Mouse (Mus musculus): ENCODE measurements around the gene Gm9903.
A peak's percentile ranks its signal among the peaks of the same experiment; 100 is the strongest.

The Gm9903 gene

DNA sequence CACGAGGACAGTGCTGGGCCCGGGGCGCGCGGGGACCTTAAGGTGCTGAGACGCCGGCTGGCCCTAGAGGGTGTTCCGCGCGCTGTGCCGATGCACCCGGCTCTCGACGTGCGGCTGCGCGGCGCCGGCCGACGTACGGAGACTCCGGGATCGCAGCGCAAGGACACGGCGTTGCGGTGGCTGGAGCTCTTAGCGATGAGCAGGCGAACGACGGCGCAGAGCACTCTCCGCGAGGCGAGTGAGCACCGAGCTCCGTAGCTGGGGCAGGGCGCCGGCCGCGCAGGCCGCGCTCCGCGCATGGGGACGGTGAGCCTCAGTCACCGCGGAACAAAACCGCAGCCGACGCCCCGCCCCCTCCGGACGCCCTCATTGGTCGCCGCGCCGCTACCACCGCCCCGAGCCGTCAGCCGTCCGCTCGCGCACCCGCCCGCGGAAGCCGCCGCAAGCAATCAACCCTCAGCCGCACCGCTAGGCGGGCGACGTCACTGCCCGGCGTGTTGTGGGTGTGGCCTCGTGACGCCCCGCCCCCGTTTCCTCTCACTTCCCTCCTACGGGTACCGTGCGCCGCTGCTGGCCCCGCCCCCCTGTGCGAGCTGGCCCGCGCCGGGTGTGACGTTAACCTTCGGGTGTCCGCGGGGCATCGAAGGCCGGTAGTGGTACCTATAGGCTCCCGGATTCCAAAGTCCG is at the start of gene Gm9903, which contains the start of gene Fam53a:
Gene Gm9903 (plus strand): TSS at position 625 of the 687 bp plus-strand sequence.
Gene Fam53a (minus strand): TSS at position 335 of the 687 bp plus-strand sequence.
- DNase-seq (ENCODE audit: low read depth, low spot score), result peak; percentile 87

DNA sequence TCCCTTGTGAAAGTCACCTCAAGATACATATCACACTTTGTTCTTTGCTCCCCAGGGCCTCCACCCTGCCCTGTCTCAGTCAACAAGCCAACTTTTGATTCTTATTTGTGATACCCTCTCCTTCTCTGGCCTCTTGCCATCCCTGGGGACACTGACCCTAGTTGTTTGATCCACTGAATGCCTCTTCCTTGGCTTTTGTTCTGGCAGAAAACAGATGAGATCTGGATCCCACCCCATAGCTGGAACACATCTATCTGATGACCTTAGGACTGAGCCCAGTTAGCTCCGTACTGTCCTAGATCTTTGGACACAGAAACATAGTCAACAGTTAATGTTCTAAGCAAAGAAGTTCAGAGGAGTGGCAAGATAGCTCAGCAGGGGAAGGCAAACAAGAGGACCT is 49.4 kb upstream of the Gm9903 start:
- DNase-seq (ENCODE audit: low read depth, low spot score), result no peak

DNA sequence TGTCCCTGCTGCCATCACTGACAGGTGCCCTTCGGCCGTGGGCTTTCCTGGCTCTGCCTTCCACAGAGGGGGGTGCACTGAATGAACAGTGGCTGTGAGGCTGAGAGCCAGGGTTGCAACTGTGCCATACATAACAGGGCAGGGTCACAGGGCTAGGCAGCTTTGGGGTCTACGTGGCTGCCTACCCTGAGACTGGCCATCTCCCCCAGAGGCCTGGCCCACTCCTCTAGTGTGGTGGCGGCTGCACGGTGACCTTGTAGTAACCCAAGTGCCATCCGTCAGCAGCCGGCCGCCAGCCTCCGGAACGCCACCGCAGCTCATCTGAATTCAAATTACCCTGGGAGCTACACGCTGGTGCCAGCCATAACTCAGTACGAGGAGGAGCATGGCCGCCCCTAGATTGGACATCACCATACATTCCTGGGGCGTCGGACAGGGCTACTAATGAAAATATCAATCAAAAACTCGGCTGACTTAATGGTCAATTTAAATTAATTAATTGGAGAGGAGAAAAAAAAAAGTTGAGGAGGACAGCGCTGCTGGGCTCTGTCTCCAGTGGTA is 42.1 kb upstream of the Gm9903 start:
- no peak for DNase-seq (ENCODE audit: low read depth, low spot score)

DNA sequence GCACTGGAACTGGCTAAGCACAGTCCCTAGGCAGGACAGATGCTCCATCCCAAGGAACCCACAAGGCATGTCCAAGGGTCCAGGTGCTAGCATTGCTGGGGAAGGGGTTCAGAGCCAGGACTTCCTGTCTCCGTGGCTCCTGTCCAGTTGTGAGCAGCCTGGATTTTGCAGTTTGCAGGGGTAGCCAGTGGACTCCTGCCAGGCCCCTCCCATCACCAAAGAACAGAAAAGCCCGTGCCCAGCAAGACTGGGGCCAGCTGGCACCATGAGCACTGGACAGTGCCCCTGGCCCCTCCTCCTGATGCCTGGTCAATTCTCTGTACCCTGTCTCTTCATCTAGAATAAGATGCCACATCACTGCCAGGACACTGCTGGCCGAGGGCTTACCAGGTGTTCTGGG is 41.7 kb upstream of the Gm9903 start:
- no peak for DNase-seq (ENCODE audit: low read depth, low spot score)

DNA sequence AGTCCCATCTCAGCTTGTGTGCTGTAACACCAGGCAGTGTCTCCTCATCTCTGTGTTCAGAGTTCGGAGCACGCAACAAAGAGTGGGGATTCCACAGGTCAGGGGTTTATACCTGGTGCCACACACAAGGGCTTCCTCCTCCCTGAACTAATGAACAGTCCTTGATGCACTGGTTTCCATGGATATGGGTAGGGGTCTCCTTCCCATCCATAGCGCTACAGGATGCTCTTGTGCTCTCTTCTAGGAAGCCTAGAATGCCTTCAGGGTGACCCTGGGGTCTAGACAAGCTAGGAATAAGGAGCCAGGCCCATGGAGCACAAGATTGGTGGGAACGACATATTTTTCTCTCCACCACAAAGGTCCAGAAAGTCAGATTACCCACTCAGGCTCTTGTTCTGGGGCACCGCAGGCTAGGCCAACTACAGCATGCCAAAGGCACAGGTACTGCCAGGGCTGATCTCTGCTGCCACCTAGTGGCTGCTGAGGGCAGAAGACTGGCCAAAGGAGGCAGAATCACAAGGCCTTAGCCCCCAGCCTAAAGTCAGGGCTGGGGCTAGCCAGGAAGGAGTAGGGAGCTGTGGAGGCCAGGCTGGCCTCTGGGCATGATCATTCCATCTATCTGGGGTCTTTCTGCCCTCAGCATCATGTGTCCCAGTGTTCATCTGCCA is 40.4 kb upstream of the Gm9903 start:
- DNase-seq (ENCODE audit: low read depth, low spot score), result peak; percentile 42

DNA sequence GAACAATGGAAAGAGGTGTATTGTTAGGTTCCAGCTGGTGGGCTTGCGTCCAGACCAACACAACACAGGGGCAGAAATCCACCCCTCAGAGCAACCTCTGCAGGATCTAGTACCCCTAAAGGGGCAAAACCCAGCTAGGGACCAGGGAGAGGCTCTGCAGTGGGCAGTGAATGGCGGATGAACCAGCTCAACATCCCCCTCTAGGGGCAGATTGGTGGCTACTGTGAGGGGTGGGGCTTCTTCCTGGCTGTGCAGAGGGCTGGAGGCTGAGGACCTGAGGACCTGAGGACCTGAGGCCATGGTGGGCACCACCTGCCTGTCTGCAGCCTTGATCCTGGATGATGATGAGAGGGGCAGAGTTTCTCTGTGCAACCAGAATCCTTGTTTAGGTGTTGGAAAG is 36.1 kb upstream of the Gm9903 start:
- DNase-seq (ENCODE audit: low read depth, low spot score), result no peak

DNA sequence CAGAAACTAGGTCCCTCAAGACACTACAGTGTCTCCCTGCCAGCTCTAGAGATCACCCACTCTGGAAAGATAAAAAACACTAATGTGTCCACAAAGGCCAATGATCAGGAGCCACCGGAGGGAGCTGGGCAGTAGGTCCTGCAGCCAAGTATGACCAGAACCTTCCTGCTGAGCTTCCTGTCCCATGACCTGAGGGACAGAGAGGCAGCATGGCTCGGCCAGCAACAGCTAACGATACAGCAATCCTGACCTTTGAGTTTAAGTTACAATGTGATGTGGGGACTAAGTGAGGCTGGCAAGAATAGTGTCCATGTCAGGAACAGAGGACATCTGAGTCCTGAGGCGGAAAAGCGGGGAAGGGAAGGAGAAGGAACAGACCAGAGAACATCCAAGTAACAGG is 24.4 kb upstream of the Gm9903 start:
- no peak for DNase-seq (ENCODE audit: low read depth, low spot score)

DNA sequence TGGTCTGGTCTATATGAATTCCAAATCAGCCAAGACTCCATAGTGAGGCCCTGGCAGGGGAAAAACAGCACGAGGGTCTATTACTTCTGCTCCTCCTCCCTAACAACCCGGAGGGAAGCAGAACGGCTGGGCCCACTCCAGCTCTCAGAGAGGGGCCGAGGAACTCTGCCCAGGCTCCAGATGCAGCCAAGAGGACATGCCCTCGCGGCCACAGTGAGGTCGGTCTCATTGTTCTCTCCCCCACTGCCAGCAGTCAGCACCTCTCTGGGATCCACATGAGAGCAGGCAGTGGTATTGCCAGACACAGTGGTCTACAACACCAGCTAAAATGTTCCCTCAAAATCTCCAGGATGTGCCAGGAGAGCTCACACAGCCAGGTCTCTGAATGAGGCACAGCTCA is 23.1 kb upstream of the Gm9903 start:
- no peak for DNase-seq (ENCODE audit: low read depth, low spot score)

DNA sequence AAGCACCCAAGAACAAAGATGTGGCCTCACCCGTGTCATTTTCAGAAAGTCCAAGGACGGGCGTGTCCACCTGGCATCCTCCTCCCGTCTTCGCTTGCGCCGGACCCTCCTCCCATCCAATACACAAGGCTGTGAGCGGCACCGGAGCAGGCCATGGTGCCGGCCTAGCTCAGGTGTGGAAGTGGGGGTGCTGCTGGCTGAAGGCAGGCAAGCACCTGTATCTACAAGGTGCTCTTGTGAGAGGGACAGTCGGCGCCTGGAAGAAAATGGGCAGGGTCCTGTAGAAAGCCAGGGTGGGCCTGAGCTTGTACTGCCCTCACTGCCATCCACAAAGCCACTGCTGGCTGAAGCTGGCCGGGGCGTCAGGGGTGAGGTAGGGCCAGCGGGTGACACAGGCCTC is 22.3 kb upstream of the Gm9903 start:
- DNase-seq (ENCODE audit: low read depth, low spot score), result no peak

DNA sequence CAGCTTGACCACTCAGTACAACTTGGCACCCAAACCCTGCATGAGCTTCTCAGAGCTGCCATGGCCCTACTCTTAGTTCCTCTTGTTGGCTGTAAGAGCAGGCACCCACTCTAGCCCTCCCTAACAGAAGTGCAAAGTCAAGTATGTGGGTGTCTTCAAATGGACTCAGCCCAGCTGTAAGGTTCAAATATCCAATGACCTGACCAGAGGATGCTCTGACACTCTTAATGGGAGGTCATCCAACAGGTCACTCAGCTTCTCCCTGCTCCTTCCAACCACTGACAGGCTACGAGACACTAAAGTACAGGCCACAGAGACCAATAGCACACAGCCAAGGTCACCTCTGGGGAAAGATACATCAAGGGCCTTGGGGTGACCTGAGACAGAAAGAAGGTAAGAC is 20.5 kb upstream of the Gm9903 start:
- no peak for DNase-seq (ENCODE audit: low read depth, low spot score)

DNA sequence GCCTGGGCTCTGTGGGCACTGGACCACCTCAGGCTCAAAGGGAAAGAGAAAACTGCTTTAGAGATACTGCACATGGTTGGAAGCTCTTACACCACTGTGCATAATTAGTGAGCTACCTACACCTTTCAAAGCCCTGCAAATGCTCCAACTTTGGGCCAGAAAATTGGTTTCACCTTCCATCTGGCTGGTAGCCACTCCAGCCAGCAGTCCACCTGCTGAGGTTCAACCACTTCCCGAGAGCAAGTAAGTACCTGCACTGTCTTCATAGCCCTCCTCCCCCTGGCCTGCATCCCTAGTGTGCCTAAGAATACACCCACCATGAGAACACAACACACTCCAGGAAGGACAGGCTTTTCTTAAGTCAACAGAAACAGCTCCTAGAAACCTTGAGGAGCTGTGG is 17.9 kb upstream of the Gm9903 start:
- no peak for DNase-seq (ENCODE audit: low read depth, low spot score)

DNA sequence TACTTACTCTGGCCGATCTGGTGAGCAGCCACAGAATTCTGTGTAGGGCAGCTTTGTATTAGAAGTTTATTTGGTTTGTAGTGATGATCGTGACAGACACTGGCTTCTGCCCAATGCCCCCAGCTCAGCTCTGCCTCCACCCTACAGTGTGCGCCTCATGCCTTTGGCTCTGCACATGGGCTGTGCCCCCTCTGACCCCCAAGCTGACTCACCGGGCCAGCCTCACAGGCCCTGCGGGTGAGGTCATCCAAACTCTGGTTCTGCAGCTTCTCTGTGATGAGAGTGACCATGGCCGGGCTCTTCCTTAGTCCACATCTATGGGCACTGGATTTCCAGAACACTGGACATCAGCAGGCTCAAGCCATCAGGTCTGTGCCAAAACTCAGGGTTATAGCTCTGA is 15.3 kb upstream of the Gm9903 start:
- DNase-seq (ENCODE audit: low read depth, low spot score), result no peak

DNA sequence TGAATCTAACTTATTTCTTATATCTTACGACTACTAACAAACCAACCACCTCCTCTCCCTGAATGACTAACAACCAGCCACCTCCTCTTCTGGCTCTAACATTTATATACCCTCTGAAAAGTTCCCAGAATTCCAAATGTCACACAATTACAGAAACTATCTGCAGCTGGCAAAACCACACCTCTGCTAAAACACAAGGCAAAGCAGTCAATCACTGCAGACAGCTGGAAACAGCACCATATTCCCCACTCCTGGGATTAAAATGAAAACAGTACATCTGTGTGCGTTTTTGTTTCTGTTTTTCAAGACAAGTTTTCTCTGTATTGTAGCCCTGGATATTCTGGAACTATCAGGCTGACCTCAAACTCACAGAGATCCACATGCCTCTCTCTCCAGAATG is 7.1 kb upstream of the Gm9903 start:
- no peak for DNase-seq (ENCODE audit: low read depth, low spot score)

DNA sequence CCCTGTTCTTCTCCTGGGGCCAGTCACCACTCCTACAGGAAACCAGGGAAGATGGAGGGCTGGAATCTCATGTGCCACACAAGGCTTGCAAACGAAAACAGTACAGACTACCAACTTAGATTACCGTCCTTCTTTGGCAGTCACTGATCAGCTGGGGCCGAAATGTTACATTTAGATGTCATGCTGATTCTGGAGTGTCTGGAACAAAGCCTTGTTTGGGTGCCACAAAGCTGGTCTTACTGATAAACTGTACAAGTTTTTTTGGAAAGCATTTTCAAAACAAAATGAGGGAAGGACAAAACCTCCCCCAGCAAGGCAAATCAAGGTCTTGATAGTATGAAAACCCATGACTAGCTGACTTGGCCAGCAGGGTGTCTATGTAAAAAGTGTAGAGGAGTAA is 6.0 kb upstream of the Gm9903 start:
- no peak for DNase-seq (ENCODE audit: low read depth, low spot score)

DNA sequence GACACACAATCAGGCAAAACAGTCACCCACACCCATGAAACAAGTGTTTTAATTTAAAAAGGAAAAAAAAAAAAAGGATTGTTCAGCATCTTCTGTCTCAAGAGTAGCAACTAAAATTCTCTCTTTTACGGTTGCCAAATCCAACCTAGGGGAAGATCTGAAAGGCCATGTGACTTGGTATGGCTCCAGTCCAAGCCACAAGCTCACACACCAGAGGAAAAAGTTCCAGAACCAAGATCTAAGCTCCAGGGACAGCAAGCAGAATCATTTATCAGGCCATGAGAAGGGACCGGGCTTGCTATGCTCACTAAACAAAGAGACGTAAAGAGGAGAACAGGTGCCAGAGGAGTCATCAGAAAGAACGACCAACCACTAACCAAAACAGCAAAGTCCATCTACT is 1.8 kb upstream of the Gm9903 start:
- no peak for DNase-seq (ENCODE audit: low read depth, low spot score)

DNA sequence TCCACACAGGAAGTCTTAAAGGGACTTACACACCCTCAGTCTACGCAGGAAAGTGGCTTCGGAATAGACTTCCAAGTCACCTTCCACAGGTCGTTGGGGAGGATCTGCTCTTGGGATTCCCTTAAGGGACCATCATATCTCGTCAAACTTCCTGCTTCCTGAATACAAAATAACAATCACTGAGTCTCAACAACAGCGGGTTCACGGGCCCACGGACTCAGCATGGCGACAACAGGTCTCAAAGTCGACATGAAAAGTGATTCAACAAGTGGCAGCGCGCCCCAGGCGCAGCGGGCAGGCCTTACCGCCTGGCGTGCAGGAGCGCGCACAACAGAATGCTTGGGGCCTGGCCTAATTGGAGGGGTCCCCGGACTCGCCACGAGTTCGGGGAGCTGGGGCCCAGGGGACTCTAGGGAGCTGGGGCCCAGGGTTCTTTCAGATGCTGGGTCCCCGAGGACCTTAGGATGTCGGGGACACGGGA is 865 bp upstream of the Gm9903 start:
- peak; percentile 39 for DNase-seq (ENCODE audit: low read depth, low spot score)

DNA sequence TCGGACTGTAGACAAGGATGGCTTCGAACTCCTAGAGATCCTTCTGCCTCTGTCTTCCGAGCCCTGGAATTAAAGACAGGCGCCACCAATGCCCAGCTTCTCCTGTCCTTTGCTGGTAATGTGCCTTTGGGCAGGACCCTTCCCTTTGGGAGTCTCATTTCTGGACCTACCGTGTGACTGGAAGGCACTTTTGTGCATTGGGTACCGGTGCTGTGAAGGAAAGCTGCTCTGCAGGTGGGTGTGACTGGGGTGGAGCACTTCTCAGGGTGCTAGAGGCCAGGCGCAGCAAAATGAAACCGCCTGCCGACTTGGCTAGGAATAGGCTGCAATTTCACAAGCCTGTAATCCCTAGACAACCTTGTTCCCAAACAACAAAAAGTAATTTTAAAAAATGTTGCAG is 336 bp downstream of the Gm9903 start:
- DNase-seq (ENCODE audit: low read depth, low spot score), result peak; percentile 18

DNA sequence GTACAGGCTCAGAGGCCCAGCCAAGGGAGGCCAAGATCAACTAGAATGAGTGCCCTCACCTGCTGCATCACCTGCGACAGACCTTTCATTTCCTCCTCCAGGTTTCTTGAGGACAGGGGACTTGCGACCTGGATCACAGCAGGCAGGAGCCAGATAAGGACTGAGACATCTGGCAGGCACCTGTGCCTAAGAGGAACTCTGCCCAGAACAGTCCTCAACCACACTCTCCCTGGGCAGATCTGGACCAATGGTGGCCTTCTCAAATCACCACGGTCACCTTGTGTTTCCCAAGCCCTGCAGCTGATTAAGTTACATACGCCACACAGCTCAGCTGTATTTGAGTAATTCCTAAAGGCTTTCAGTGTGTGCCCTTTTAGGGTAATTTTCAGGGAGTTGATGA is 890 bp downstream of the Gm9903 start:
- no peak for DNase-seq (ENCODE audit: low read depth, low spot score)

DNA sequence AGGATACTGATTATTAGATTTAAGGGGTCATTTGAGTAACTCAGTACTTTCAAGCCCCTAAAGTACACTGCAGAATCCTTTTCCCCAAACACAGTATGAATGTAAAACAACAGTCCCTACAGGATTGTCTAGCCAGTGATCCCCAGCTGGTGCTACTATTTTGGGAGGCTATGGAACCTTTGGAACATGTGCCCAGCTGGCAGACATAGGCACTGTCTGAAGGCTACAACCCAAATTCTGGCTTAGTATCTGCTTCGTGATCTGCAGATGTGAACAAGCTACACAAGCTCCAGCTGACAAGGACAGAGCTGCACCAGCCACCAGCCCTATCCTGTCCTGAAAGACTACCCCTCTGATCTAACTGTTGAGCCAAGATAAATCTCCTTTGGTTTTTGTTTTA is 2.8 kb downstream of the Gm9903 start:
- DNase-seq (ENCODE audit: low read depth, low spot score), result no peak

DNA sequence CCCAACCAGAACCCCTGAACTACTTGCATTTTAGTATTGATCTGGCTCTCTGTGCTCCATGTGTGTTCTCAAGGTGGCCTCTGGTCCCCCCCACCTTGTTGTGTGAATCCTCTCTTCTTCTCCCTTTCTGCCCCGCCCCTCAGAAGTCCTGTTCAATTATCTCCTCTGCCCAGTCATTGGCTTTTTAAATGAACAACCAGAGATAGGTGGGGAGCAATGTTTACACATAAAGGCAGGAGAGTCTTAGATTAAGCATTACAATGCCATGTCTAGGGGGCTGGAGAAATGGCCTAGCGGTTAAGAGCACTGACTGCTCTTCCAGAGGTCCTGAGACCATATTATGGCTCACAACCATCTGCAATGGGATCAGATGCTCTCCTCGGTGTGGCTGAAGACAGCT is 5.6 kb downstream of the Gm9903 start:
- DNase-seq (ENCODE audit: low read depth, low spot score), result no peak

DNA sequence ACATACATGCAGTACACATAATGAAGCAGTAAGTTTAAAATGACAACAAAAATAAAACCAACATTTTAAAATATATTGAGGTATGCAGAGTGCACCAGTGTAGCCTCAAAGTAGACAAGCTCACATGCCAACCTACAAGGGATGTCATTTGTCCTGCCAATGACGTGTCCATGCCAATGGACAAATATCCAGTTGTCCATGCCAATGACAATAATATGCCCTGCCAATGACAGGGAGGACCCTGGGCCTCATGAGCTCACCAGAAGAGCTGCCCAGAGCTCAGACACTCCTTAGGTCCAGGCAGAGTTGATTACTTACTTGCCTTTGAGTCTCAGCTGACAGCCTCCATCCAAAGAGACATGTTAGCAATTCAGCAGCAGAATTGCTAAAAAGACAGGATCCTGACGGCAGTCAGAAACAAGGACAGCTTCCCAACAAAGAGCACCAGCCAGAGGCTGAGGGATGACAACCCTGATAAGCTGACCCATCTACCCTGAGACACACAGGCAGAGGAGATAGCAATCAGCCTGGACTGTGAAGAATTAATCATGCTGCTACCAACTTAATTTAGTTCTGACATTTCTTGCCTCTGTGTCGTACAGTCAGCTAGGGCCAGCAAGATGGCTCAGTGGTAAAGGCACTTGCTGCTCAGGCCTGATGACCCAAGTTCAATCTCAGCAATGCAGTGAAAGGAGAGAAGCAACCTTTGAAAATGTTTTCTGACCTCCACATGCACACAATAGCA is 8.1 kb downstream of the Gm9903 start:
- no peak for DNase-seq (ENCODE audit: low read depth, low spot score)

DNA sequence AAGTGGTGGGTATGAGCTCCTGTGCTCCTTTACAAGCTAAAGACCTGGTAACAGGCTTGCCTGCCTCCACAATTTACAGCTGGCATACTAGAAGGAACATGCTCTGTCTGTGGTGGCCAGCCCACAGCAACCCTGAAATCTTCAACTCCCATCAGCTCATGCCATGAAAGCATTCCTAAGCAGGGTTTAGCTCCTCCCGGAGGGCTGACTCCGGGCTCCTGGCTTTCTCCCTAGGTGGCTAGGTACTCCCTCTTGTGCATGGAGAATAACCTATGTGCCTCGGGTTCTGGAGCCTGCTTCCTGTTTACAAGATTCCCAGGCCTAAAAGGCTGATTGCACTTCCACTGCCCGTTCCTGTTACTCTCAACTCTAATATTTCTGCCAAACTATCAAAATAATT is 9.1 kb downstream of the Gm9903 start:
- DNase-seq (ENCODE audit: low read depth, low spot score), result no peak
